10 mouse cellular contexts compared by ENCODE assay signal in genomic region chr1:78204341-78204740, GRCm38 (mm10). TPM values are rescaled to one million over a fixed set of nuclear protein-coding genes. Genes with fewer than 3 reads are reported as not detected.
DNase-seq lines count a peak whose midpoint lies in the region; ATAC-seq lines count a peak whose summit lies in the region.
"Had no signal": no experiment of that assay in that cellular context is flagged by ENCODE, and none has a peak within 500 bp of the region (broad histone marks: within the 10 kb centered on the region; RNA-seq: fewer than 3 reads in every experiment).

No protein-coding gene starts in this region.

- WGBS in heart, embryonic 13.5 days = 16% methylated on average over 4 of the region's 4 CpGs
- 29% methylated on average over 4 of the region's 4 CpGs for WGBS in embryonic facial prominence, embryonic 10.5 days
- 31% methylated on average over 4 of the region's 4 CpGs for WGBS in hindbrain, embryonic 15.5 days
- 39% methylated on average over 4 of the region's 4 CpGs for WGBS in midbrain, embryonic 15.5 days

- H3K4me3 ChIP-seq in heart, embryonic 13.5 days = peak overlapping the region; percentile 52
- 0 out of 2 replicates have a peak overlapping the region, but pooled peaks have one; percentile 47 for H3K4me3 ChIP-seq in embryonic facial prominence, embryonic 10.5 days
- no peak overlapping the region for H3K4me3 ChIP-seq in hindbrain, embryonic 15.5 days
- H3K4me3 ChIP-seq in midbrain, embryonic 15.5 days = no peak overlapping the region

- H3K27ac ChIP-seq in heart, embryonic 13.5 days (replicated peaks) = no peak overlapping the region
- no peak overlapping the region for H3K27ac ChIP-seq in embryonic facial prominence, embryonic 10.5 days (replicated peaks)
- H3K27ac ChIP-seq in hindbrain, embryonic 15.5 days (replicated peaks) = no peak overlapping the region
- no peak overlapping the region for H3K27ac ChIP-seq in midbrain, embryonic 15.5 days

- peaks cover 10% of the 10 kb centered on the region for H3K4me1 ChIP-seq in heart, embryonic 13.5 days
- H3K4me1 ChIP-seq in embryonic facial prominence, embryonic 10.5 days = peaks cover 19% of the 10 kb centered on the region
- peaks cover 13% of the 10 kb centered on the region for H3K4me1 ChIP-seq in hindbrain, embryonic 15.5 days (replicated peaks)
- peaks cover 17% of the 10 kb centered on the region for H3K4me1 ChIP-seq in midbrain, embryonic 15.5 days

- no peak for DNase-seq in heart, adult 11 months
- DNase-seq in embryonic facial prominence, embryonic 10.5 days (ENCODE audit: low spot score) = peak; percentile 17
- no peak for DNase-seq in cerebellum, postnatal 36 days
- DNase-seq in kidney, adult 9 months = no peak
- DNase-seq: right cerebral cortex, postnatal 25 days had no signal

- no peaks in the 10 kb centered on the region for H3K36me3 ChIP-seq in heart, embryonic 13.5 days
- no peaks in the 10 kb centered on the region for H3K36me3 ChIP-seq in embryonic facial prominence, embryonic 10.5 days (replicated peaks)
- H3K36me3 ChIP-seq in hindbrain, embryonic 15.5 days = no peaks in the 10 kb centered on the region
- H3K36me3 ChIP-seq in midbrain, embryonic 15.5 days (replicated peaks) = no peaks in the 10 kb centered on the region

- H3K27me3 ChIP-seq in heart, embryonic 13.5 days (replicated peaks) = peaks cover 97% of the 10 kb centered on the region
- peaks cover 99% of the 10 kb centered on the region for H3K27me3 ChIP-seq in embryonic facial prominence, embryonic 10.5 days (replicated peaks; ENCODE audit: low read depth, poor library complexity, severe bottlenecking)
- peaks cover 72% of the 10 kb centered on the region for H3K27me3 ChIP-seq in hindbrain, embryonic 15.5 days
- peaks cover 85% of the 10 kb centered on the region for H3K27me3 ChIP-seq in midbrain, embryonic 15.5 days (replicated peaks)

- H3K4me2 ChIP-seq in heart, embryonic 13.5 days = peak overlapping the region; percentile 71
- peak overlapping the region; percentile 57; the same call in 1 of the 2 replicates for H3K4me2 ChIP-seq in hindbrain, embryonic 15.5 days
- H3K4me2 ChIP-seq in midbrain, embryonic 15.5 days = peak overlapping the region; percentile 51

- no peaks in the 10 kb centered on the region for H3K9me3 ChIP-seq in heart, embryonic 13.5 days
- no peaks in the 10 kb centered on the region for H3K9me3 ChIP-seq in embryonic facial prominence, embryonic 10.5 days
- H3K9me3 ChIP-seq in hindbrain, embryonic 15.5 days = no peaks in the 10 kb centered on the region
- no peaks in the 10 kb centered on the region for H3K9me3 ChIP-seq in midbrain, embryonic 15.5 days

- no peak for ATAC-seq in heart, embryonic 13.5 days (ENCODE audit: extremely low read depth, insufficient number of reproducible peaks, low FRiP score, low TSS enrichment)
- no peak for ATAC-seq in hindbrain, embryonic 15.5 days (ENCODE audit: low FRiP score, low read depth)
- ATAC-seq in midbrain, embryonic 15.5 days (replicated peaks) = no peak
- ATAC-seq in granulocyte monocyte progenitor cell, adult 5-6 weeks (replicated peaks; ENCODE audit: poor library complexity, severe bottlenecking) = no peak

- H3K9ac ChIP-seq in heart, embryonic 13.5 days = no peak overlapping the region
- H3K9ac ChIP-seq in hindbrain, embryonic 15.5 days = no peak overlapping the region
- no peak overlapping the region for H3K9ac ChIP-seq in midbrain, embryonic 15.5 days

RNA-seq across cellular contexts. Expression of gene Pax3, which starts 7.4 kb away (rescaled TPM):
- polyA plus RNA-seq in heart, embryonic 13.5 days (2015; fragmentation: Nextera tagmentation; extraction: Ambion mirVana) = 0.09 TPM in 1 of 2 replicates, not detected in the other
- polyA plus RNA-seq in embryonic facial prominence, embryonic 10.5 days (2016; fragmentation: Nextera tagmentation; extraction: Ambion mirVana) = 16.6 and 17.7 TPM in 2 replicates
- polyA plus RNA-seq in hindbrain, embryonic 15.5 days (2015; fragmentation: Nextera tagmentation; extraction: Ambion mirVana) = 14.0 and 16.3 TPM in 2 replicates
- 11.4 and 14.4 TPM in 2 replicates for polyA plus RNA-seq in midbrain, embryonic 15.5 days (2015; fragmentation: Nextera tagmentation; extraction: Ambion mirVana)
- not detected in 2 replicates for total RNA-seq in granulocyte monocyte progenitor cell, adult 5-6 weeks (2014; fragmentation: Nextera tagmentation)
- total RNA-seq in granulocyte monocyte progenitor cell, adult 5-6 weeks (2017) = not detected in 2 replicates
- total RNA-seq: common myeloid progenitor, adult 5-6 weeks had no signal

Comparison
In these comparisons a context has a peak if more than half of its experiments do, and no peak if none do; other contexts are left out.
1. H3K4me3 ChIP-seq: peak in heart, embryonic 13.5 days (single experiment) and embryonic facial prominence, embryonic 10.5 days (single experiment); none in hindbrain, embryonic 15.5 days (single experiment) and midbrain, embryonic 15.5 days (single experiment).
2. RNA of gene Pax3, which starts 7.4 kb away (polyA plus RNA-seq): 16.6 to 17.7 TPM in embryonic facial prominence, embryonic 10.5 days, 14.0 to 16.3 TPM in hindbrain, embryonic 15.5 days and 11.4 to 14.4 TPM in midbrain, embryonic 15.5 days; 0.09 TPM in heart, embryonic 13.5 days; every median in the first group is over 10 times any median in the second.
3. Peak in every context shown above with its lines, with median percentiles within 50 percentile points of each other: H3K4me2 ChIP-seq.